Mouse (Mus musculus) limb, embryonic 14.5 days (tissue): ENCODE measurements around the gene Srgap2. TPM values are rescaled to one million over a fixed set of nuclear protein-coding genes. Genes with fewer than 3 reads are reported as not detected.

Experiments used
- ATAC-seq: fragments of 200-750 bp; cut with Nextera tagmentation; 2 replicates; pipeline ENCODE4 v1.8.0; 2017; ENCODE audit warnings: low read depth, moderate number of reproducible peaks, moderate TSS enrichment; ENCODE audit not compliant: low FRiP score
- DNase-seq: peaks from one replicate; pipeline ENCODE4 v3.0.0-alpha.2; 2015; ENCODE audit warnings: low spot score
- H3K27ac ChIP-seq: fragments of 300-500 bp; sonication (generic); replicated peaks from 2 replicates; pipeline ENCODE4 v1.5.1; 2014; ENCODE audit warnings: low read depth, mild to moderate bottlenecking, low read length, moderate library complexity, mixed read lengths
- H3K27me3 ChIP-seq: fragments of 300-500 bp; sonication (generic); 2 replicates; pipeline ENCODE4 v1.6.1; 2014; ENCODE audit warnings: low read length, mixed read lengths; ENCODE audit not compliant: control insufficient read depth, insufficient read depth
- H3K36me3 ChIP-seq: fragments of 300-500 bp; sonication (generic); 2 replicates; pipeline ENCODE4 v1.6.1; 2014; ENCODE audit warnings: mild to moderate bottlenecking, low read length, moderate library complexity, mixed read lengths; ENCODE audit not compliant: control insufficient read depth, insufficient read depth
- H3K4me1 ChIP-seq: fragments of 300-500 bp; sonication (generic); 2 replicates; pipeline ENCODE4 v1.6.1; 2014; ENCODE audit warnings: antibody characterized with exemption, low read length, mixed read lengths; ENCODE audit not compliant: control insufficient read depth, insufficient read depth
- H3K4me2 ChIP-seq: fragments of 300-500 bp; sonication (generic); replicated peaks from 2 replicates; pipeline ENCODE4 v1.6.1; 2014; ENCODE audit warnings: low read depth, mild to moderate bottlenecking, low read length, moderate library complexity; ENCODE audit not compliant: severe bottlenecking
- H3K4me3 ChIP-seq: fragments of 300-500 bp; sonication (generic); replicated peaks from 2 replicates; pipeline ENCODE4 v1.5.1; 2014; ENCODE audit warnings: low read length
- H3K9ac ChIP-seq: fragments of 300-500 bp; sonication (generic); 2 replicates; pipeline ENCODE4 v1.6.1; 2014; ENCODE audit warnings: mild to moderate bottlenecking, low read depth, low read length, moderate library complexity; ENCODE audit not compliant: severe bottlenecking
- H3K9me3 ChIP-seq: fragments of 300-500 bp; sonication (generic); 2 replicates; pipeline ENCODE4 v1.6.1; 2016; ENCODE audit warnings: low read length; ENCODE audit not compliant: control insufficient read depth
- POLR2A ChIP-seq: fragments of 200-500 bp; IDR thresholded peaks from 2 replicates; pipeline ENCODE4 v1.8.0; 2012; ENCODE audit warnings: inconsistent platforms, mild to moderate bottlenecking, moderate library complexity, borderline replicate concordance; ENCODE audit not compliant: insufficient read depth, insufficient read length; ENCODE audit errors: extremely low read depth
- WGBS: fragments of 180-500 bp; shearing (Covaris S2); extraction: QIAGEN DNeasy Blood & Tissue Kit; methylation state at CpG from one replicate; pipeline ENCODE4 v1.1.7; 2014; 5-methylcytosine and 5-hydroxymethylcytosine counted together
- polyA plus RNA-seq, 2 experiments: library from polyadenylated mRNA; depleted of rRNA in 1 of 2; stranded (reverse) in 1 of 2; unstranded in 1 of 2; fragments of >200 nt; fragmentation: Nextera tagmentation in 1 of 2; extraction: Ambion mirVana in 1 of 2; gene quantifications; 2 replicates each; pipeline versions ENCODE4 v1.2.1 to v1.2.3; 2012 to 2014

Gene Srgap2
- polyA plus RNA-seq, 2 experiments, result 20.5 to 38.9 TPM

- Histone ChIP-seq H3K4me2 (no peak overlapping the region), H3K4me1 (peaks cover 13% of the 10 kb centered on the region), H3K36me3 (no peaks in the 10 kb centered on the region), H3K9ac (no peak overlapping the region), H3K4me3 (no peak overlapping the region), H3K27ac (no peak overlapping the region), H3K27me3 (no peaks in the 10 kb centered on the region), H3K9me3 (no peaks in the 10 kb centered on the region)
- TF ChIP-seq POLR2A, result no peak
- WGBS, result 68% methylated on average over 1 of the region's 1 CpGs
- DNase-seq (no peak), ATAC-seq (no peak)
Measured at GRCm38 (mm10) chr1:131378914-131379474, 148.2 kb downstream of the Srgap2 start.

- ATAC-seq (no peak), DNase-seq (no peak)
- H3K27ac ChIP-seq, result no peak overlapping the region
- H3K36me3 ChIP-seq, result no peaks in the 10 kb centered on the region
- no peak for TF ChIP-seq POLR2A
- WGBS, result 34% methylated on average over 7 of the region's 7 CpGs
- H3K4me3 ChIP-seq, result no peak overlapping the region
- H3K4me1 ChIP-seq, result peaks cover 13% of the 10 kb centered on the region
- H3K9ac ChIP-seq, result no peak overlapping the region
- H3K27me3 ChIP-seq, result no peaks in the 10 kb centered on the region
- H3K9me3 ChIP-seq, result no peaks in the 10 kb centered on the region
- no peak overlapping the region for H3K4me2 ChIP-seq
Measured at GRCm38 (mm10) chr1:131378081-131378913, 148.9 kb downstream of the Srgap2 start.

- Histone ChIP-seq H3K36me3 (peaks cover 11% of the 10 kb centered on the region), H3K4me1 (no peaks in the 10 kb centered on the region), H3K9ac (no peak overlapping the region), H3K27me3 (no peaks in the 10 kb centered on the region), H3K4me2 (no peak overlapping the region), H3K27ac (no peak overlapping the region), H3K9me3 (no peaks in the 10 kb centered on the region), H3K4me3 (no peak overlapping the region)
- DNase-seq (no peak), ATAC-seq (no peak)
- WGBS, result 81% methylated on average over 1 of the region's 1 CpGs
- TF ChIP-seq POLR2A, result no peak
Measured at GRCm38 (mm10) chr1:131365832-131366231, 161.3 kb downstream of the Srgap2 start.

- DNase-seq, result no peak
- Histone ChIP-seq H3K27me3 (no peaks in the 10 kb centered on the region), H3K36me3 (peaks cover 11% of the 10 kb centered on the region), H3K9ac (no peak overlapping the region), H3K27ac (no peak overlapping the region), H3K9me3 (no peaks in the 10 kb centered on the region), H3K4me1 (no peaks in the 10 kb centered on the region), H3K4me2 (no peak overlapping the region), H3K4me3 (no peak overlapping the region)
- 94% methylated on average over 3 of the region's 3 CpGs for WGBS
- no peak for TF ChIP-seq POLR2A
- ATAC-seq, result no peak
Measured at GRCm38 (mm10) chr1:131364432-131364831, 162.7 kb downstream of the Srgap2 start.

GRCm38 (mm10) chr1:131363887-131364286 is 163.3 kb downstream of the Srgap2 start:
- H3K4me3 ChIP-seq, result no peak overlapping the region
- DNase-seq, result no peak
- no peaks in the 10 kb centered on the region for H3K9me3 ChIP-seq
- 92% methylated on average over 3 of the region's 3 CpGs for WGBS
- H3K27me3 ChIP-seq, result no peaks in the 10 kb centered on the region
- ATAC-seq, result no peak
- H3K9ac ChIP-seq, result no peak overlapping the region
- no peak for TF ChIP-seq POLR2A
- H3K36me3 ChIP-seq, result peaks cover 11% of the 10 kb centered on the region
- H3K4me1 ChIP-seq, result no peaks in the 10 kb centered on the region
- no peak overlapping the region for H3K27ac ChIP-seq
- no peak overlapping the region for H3K4me2 ChIP-seq
